Mouse (Mus musculus): ENCODE measurements around the gene Pou5f1.
"Not testable (repeated sequence)": the region's sequence is repeated elsewhere in the genome, so short reads cannot be mapped to it uniquely, and the experiment has no call there.

Gene Pou5f1

GRCm38 (mm10) chr17:35505776-35506175 lies at the start of gene Pou5f1:
TSS of gene Pou5f1 (plus strand) at chr17:35506018.
- in situ Hi-C loops (cut with MboI, MseI): no loop called here

- in situ Hi-C loops (cut with MboI, MseI): loop anchor here (5.0 to 10.0 kb wide), 3 partner anchors 36 to 1471 kb away; partner anchors contain the start of gene H2-Q6
Measured at GRCm38 (mm10) chr17:35458247-35458646, 47.6 kb upstream of the Pou5f1 start.

GRCm38 (mm10) chr17:35460513-35461341 lies 45.1 kb upstream of the Pou5f1 start:
- in situ Hi-C loops (cut with MboI, MseI): not testable (repeated sequence)

DNA sequence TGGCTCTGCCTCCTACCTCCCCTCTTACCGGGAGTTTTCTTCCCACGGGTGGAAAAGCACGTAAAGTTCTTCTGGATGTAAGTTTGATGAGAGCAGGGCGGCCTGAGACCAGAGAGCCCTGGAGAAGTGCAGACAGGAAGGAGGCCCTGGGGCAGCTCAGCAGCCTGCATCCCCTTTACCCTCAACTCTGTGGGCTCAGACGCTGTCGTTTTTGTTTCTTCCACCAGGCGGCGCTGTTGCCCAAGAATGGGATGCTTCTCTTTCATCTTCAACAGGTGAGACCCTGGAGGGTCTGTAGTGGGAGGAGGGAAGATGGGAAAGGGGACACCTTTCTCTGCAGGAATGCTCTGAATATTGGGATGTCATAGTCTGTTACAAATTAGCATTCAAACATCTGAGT lies 40.2 kb upstream of the Pou5f1 start:
- in situ Hi-C loops (cut with MboI, MseI): loop anchor here (5.0 kb wide), 1 partner anchor 52 kb away; the partner anchor contains the start of genes Cchcr1 and Tcf19

- in situ Hi-C loops (cut with MboI, MseI): loop anchor here (5.0 kb wide), 1 partner anchor 48 kb away; the partner anchor contains the start of genes Cchcr1 and Tcf19
Measured at GRCm38 (mm10) chr17:35468936-35469335, 36.9 kb upstream of the Pou5f1 start.

DNA sequence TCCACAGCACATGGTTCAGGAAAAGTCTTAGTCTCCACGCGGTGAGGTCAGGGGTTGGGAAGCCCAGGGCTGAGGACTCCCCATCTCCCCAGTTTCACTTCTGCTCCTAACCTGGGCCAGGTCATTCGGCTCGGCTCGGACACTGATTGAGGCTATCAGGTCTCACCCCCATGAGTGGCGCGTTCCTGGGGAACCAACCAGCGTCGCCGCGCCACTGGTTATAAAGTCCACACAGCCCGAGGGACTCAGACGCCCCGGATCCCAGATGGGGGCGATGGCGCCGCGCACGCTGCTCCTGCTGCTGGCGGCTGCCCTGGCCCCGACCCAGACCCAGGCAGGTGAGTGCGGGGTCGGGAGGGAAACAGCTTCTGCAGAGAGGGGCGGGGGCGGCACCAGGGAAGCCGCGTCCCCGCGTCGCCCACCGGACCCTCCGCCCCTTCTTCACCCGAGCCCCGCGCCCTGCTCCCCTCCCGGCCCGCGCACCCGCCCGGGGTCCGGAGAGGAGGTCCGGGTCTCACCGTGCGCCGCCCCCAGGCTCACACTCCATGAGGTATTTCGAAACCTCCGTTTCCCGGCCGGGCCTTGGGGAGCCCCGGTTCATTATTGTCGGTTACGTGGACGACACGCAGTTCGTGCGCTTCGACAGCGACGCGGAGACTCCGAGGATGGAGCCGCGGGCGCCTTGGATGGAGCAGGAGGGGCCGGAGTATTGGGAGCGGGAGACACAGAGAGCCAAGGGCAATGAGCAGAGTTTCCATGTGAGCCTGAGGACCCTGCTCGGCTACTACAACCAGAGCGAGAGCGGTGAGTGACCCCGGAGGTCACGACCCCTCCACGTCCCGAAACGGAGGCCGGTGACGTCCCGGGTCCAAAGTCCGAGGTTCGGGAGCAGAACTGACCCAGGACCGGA lies 35.7 kb upstream of the Pou5f1 start, which contains the start of gene H2-Q10:
H2-Q10 (plus strand) TSS at position 248 of the 910 bp plus-strand sequence.
- in situ Hi-C loops (cut with MboI, MseI): loop anchor here (5.0 kb wide), 1 partner anchor 47 kb away; the partner anchor contains the start of genes Cchcr1 and Tcf19

DNA sequence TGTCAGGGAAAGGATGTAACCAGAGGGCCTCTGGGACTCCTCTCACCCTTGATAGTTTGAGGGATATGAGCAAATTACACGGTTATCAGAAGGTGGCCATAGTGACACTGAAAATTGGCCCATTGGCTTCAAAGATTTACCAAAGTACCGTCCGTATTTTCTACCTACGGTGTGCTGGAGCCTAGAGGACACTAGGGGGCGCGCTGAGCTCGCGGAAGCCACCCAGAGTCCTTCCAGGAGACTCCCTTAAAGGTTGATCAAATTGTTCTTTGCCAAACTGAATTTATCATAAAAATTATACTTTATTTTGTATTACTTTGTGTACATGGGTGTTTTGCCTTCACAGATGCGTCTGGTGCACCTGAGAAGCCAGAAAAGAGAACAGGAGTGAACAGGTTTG lies 21.8 kb upstream of the Pou5f1 start:
- in situ Hi-C loops (cut with MboI, MseI): no loop called here

- in situ Hi-C loops (cut with MboI, MseI): no loop called here
Measured at GRCm38 (mm10) chr17:35485702-35486101, 20.1 kb upstream of the Pou5f1 start.

GRCm38 (mm10) chr17:35486726-35487125 lies 19.1 kb upstream of the Pou5f1 start:
- in situ Hi-C loops (cut with MboI, MseI): no loop called here

- in situ Hi-C loops (cut with MboI, MseI): no loop called here
Measured at GRCm38 (mm10) chr17:35488041-35488440, 17.8 kb upstream of the Pou5f1 start.

- in situ Hi-C loops (cut with MboI, MseI): no loop called here
Measured at GRCm38 (mm10) chr17:35490320-35490719, 15.5 kb upstream of the Pou5f1 start.

DNA sequence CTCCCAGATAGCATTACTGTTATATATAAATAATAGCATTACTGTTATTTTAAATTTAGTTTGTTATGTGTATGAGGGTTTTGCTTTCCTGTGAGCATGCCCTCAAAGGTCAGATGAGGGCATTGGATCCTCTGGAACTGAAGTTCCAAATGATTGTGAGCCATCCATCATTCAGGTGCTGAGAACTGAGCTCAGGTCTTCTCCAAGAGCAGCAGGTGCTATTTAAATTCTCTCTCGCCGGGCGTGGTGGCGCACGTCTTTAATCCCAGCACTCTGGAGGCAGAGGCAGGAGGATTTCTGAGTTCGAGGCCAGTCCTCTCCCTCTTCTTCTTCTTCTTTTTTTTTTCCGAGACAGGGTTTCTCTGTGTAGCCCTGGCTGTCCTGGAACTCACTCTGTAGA lies 8.7 kb upstream of the Pou5f1 start:
- in situ Hi-C loops (cut with MboI, MseI): no loop called here

GRCm38 (mm10) chr17:35502226-35502625 lies 3.6 kb upstream of the Pou5f1 start:
- in situ Hi-C loops (cut with MboI, MseI): no loop called here

- in situ Hi-C loops (cut with MboI, MseI): no loop called here
Measured at GRCm38 (mm10) chr17:35502762-35503161, 3.1 kb upstream of the Pou5f1 start.

DNA sequence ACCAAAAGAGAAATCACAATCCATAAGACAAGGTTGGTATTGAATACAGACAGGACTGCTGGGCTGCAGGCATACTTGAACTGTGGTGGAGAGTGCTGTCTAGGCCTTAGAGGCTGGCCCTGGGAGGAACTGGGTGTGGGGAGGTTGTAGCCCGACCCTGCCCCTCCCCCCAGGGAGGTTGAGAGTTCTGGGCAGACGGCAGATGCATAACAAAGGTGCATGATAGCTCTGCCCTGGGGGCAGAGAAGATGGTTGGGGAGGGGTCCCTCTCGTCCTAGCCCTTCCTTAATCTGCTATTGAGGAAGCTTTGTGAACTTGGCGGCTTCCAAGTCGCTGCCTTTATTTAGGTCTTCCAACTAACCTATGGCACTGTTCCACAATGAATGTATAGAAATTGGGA lies 2.0 kb upstream of the Pou5f1 start:
- in situ Hi-C loops (cut with MboI, MseI): no loop called here

- in situ Hi-C loops (cut with MboI, MseI): no loop called here
Measured at GRCm38 (mm10) chr17:35504628-35505481, 963 bp upstream of the Pou5f1 start.

GRCm38 (mm10) chr17:35506881-35507280 lies 1.1 kb downstream of the Pou5f1 start:
- in situ Hi-C loops (cut with MboI, MseI): no loop called here

DNA sequence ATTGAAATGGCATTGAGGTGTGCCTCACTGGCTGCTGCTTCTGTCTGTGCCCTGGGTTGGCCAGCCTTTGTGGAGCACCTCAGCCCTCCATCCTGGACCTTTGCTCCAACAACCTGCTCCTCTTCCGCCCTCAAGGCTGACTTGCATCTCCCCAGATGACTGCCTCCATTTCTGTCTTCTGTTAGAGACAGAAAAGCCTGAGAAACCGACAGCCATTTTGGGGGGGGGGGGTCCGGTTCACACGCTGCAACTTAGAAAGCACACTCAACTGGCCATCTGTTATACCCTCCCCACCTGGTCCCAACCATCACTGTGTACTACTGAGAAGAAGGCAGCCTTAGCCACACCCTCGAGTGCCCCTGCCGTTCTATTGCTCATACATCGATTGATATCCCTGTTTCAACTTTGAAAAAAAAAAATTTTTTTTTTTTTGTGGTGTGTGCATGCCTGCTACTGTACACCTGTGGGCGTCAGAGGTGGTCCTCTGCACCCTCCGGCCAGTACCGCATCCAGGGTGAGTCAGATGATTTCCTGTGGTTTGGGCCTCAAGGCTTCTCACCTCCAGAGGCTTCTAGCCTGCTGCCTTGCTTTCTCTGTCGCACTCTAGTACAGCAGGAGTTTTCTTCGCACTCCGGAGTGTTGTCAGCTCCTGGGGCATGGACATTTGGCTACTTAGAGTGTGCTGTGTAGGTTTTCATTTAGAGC lies 1.9 kb downstream of the Pou5f1 start:
- in situ Hi-C loops (cut with MboI, MseI): no loop called here

- in situ Hi-C loops (cut with MboI, MseI): not testable (repeated sequence)
Measured at GRCm38 (mm10) chr17:35508279-35508678, 2.5 kb downstream of the Pou5f1 start.

DNA sequence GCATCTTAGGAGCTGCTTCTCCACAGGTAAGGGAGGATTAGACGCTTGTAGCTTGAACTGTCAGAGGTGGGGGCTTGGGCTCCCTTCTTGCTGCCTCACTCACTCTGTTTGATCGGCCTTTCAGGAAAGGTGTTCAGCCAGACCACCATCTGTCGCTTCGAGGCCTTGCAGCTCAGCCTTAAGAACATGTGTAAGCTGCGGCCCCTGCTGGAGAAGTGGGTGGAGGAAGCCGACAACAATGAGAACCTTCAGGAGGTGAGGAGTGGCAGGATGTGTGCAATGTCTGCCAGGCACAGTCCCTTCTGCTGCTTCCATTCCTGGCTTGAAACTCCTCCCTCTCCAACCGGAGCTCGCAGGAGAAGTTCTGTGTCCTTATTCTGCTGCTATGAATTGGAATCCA lies 3.5 kb downstream of the Pou5f1 start:
- in situ Hi-C loops (cut with MboI, MseI): no loop called here
